Mouse (Mus musculus) skeletal muscle tissue, adult 2 months (tissue): ENCODE results near the gene Adgrd1.
A peak's percentile ranks its signal among the peaks of the same experiment; 100 is the strongest.

Source experiments
- DNase-seq: peaks from one replicate; pipeline ENCODE4 v3.0.0-alpha.2; 2012; ENCODE audit warnings: low read depth, low spot score

Adgrd1 gene

DNA sequence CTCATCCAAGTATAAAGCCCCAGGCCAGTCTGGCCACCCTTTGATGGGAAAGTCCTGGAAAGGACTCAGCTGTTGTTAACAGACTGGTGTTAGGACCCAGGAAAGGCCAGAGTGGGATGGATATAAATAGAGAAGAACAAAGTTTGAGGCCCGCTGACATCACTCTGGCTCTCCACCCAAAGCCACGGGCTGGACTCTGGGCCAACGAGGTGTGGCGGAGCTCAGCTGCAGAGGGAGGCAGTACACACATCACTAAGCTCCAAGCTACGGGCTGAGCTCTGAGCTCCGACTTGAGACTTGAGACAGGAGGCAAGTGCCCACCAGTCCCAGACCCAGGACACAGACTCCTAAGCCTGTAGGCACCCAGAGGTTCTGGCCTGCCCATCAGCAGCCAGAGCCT is at the start of gene Adgrd1:
Adgrd1 (plus strand) TSS at position 240 of the 400 bp plus-strand sequence.
- peak; percentile 75 for DNase-seq

DNA sequence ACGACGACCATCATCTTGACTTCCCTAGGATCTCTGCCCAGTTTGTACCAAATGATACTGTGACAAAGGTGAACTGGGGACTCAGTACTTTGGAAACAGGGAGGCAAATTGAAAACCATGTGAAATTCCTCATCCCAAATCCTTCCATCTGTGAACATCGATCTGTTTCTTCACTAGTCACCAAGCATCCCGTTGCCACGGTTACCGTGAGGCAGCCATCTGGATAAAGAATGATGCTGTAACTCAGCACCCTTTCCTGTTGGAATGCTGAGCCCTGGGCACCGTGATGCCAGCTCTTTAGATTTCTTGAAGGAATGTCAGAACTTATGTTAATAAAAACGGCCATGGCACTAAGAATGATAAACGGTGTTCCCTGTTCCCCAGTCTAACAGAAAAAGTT is 47.2 kb upstream of the Adgrd1 start:
- DNase-seq, result no peak

DNA sequence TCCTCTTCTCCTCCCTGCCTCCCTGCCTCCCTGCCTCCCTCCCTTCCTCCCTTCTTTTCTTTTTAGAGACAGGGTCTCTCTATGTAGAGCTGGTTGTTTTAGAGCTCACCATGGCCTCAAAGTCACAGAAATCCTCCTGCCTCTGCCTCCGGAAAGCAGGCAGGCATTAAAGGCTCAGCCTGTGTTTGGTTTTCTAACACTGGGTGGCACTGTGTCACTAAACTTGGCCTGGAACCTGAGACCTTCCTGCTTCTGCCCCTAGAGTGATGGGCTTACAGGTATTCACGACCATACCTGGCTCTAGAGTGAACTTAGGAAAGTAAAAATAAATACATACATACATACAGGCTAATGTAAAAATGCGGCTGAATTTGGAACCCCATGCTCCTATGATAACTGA is 44.6 kb upstream of the Adgrd1 start:
- no peak for DNase-seq

DNA sequence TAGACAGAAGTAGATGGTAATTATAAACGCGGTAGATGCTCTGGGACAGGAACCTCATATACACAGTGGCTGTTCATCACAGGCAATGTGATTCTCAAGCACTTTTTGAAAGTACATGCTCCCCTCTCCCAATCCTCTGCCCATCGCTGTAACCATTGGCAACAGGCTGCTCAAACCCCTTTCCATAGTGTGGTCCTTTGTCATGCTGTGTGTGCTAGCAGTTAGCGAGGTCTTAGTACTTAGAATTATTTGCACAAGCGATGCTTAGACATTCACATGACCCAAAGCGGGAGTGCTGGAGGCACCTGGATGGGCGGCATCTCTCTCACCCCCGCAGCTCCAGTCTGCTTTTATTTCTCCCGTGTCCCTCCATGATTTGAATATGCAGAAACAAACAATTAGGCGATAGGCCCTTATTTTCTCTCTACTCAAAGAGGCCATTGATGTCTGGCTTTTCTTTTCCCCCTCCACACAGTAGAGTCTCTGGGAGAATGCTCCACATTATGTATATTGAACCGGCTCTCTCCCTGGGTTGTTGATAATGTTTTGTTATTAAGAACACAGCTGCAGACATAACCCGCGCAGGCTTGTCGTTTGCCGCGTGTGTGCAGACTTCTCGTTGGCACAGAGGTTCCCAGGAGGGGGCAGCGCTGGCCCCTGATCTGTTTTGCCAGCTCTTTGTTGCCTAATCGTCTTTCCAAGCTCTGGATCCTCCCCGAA is 43.8 kb upstream of the Adgrd1 start:
- no peak for DNase-seq

DNA sequence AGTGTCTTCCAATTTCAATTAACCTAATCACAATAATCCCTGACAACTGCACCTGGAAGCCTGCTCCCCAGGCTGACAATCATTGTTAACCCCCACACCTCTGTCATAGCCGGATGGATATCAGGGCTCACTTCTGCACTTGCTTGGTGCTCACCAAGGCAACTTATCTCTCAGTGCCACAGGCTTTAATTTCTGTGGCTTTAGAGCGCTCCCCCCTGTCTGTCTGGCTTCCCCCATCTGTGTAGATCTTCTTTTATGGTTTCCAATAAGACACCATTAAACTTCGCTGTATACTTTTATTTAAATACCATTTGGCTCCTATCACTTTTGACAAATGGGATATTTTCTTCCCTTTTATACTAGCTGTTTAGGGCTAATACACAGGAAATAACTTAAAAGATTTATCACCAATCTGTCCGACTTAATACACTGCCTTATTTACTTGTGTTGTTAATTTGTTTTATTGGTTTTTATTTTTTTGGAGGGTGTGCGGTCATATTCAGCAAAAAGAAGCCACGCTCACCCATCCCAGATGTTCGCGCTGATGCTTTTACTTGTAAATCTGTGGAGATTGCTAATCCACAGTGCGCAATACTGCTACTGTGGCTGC is 41.8 kb upstream of the Adgrd1 start:
- no peak for DNase-seq

DNA sequence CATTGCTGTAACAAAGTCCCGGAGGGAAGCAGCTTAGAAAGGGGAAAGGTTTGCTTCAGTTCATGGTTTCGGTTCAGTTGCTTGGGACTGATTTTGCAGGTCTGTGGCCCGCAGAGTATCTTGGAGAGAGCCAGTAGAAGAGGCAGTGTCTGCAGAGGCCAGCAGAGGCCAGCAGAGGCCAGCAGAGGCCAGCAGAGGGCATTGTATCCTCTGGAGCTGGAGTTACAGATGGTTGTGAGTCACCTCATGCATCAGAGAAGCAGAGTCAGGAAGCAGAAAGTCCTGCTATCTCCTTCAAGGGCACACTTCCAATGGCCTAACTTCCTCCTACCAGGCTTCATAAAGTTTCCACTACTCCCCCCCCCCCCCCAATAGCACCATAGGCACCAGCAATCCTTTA is 37.4 kb upstream of the Adgrd1 start:
- no peak for DNase-seq

DNA sequence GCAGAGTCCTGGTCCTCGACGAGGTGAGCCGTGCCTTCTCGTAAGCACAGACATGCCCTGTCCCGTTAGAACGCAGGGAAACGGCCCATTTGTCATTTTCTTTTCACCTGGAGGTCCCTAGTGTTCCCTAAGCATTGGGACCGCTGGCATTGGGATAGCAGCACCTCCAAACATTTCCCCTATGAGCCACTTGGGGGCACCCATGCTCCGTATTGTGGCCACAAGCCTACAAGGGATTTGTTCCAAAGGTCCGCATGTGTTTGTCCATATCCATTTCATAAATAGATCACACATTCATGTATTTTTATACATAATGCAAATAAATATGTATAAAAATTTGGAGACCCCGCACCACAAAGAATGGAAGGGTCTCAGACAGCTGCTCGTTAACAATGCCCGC is 35.0 kb upstream of the Adgrd1 start:
- DNase-seq, result no peak

DNA sequence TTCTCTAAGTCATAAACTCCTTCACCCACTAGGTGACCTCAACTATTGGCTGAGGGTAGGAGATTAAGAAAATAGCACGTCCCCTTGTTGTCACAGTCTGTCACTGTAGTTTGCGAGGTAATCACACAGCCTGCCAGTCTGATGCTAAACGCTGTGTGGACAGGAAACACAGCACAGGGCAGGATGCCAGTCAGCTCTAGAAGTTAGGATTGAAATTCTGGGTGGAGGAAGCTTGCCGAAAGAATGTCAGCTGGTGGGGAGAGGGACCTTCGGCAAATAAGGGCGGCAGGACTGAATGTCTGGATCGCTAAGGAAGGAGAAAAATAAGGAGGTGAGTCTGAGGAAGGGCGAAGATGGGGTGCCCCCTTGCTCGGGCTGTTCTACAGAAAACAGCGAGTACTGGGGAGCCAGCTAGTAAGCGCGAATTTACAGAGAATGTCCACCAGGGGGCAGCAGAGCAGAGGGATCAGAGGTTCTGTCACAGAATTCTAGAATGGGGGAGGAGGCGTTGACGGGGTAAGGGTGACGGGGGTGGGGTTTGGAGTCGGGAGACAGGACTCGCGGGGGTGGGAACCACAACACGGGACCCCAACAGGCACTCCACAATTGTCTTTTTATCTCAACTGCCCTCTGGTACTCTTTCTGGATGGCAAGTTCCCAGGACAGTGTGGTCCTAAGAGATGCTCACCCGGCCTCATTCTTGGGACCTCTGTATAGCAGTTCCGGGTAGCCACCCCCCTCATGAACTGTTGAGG is 33.3 kb upstream of the Adgrd1 start:
- DNase-seq, result peak; percentile 54

DNA sequence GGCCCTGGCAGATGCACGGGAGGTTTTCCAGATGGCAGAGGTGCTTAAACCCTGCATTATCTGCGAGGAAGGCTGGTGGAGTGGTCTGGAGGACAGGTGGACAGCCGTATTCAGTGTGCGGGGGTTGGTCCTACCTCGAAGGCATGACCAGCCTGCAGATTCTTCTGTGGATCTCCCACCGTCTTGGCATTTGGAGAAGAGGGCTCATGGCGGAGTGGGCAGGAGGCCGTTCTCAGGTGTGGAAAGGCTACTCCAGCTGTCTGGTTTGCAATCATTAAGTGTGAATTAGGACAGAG is 32.8 kb upstream of the Adgrd1 start:
- DNase-seq, result no peak

DNA sequence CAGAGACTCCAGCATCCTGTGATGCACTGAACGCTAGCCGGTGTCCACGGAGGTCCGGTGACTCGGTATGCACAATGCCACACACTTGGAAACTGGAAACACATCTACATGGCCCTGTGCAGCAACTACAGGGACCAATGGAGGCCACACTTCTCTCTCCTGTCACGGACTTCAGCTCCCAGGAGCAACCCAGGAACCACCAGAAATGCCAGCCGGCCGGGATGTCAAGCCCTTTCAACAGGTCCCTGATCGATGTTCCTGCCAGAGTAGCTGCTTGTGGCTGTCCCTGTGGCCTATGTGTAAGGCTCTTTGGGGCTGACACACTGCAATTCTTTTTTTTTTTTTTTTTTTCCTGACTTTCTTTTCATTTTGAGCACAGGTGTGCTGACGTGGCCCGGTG is 32.4 kb upstream of the Adgrd1 start:
- no peak for DNase-seq

DNA sequence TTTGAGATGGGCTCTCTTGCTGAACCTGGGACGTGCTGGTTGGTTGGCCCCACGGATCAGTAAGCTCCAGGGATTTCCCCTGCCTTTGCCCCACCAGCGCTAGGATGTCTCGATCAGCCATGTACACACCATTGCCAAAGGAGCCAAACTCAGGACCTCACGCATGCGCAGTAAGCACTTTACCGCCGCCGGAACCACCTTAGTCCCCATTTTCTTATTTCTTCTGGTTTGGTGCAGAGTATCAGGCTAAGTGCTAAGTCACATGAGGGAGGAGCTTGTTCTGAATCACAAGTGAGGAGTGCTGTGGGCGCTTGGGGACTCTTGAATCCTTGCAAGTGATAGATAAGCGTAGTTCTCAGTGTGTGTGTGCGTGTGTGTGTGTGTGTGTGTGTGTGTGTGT is 31.2 kb upstream of the Adgrd1 start:
- no peak for DNase-seq

DNA sequence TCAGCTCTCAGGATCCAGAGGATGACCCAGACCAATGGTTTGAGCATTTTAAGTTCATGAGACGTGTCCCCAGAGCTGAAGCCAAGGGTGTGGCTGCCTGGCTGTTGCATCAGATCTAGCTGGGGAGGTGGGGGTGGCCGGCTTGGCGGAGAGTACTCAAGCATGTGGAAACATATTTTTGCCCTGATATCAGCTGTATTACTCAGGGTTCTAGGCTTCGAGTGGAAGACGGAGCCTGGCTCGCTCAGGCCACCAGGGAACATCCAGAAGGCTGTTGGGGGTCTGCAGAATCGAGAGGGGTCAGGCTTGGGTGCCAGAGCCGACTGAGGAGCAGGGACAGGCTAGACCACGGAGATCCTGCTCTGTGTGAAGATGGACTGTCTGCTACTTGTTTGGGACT is 30.6 kb upstream of the Adgrd1 start:
- DNase-seq, result peak; percentile 79

DNA sequence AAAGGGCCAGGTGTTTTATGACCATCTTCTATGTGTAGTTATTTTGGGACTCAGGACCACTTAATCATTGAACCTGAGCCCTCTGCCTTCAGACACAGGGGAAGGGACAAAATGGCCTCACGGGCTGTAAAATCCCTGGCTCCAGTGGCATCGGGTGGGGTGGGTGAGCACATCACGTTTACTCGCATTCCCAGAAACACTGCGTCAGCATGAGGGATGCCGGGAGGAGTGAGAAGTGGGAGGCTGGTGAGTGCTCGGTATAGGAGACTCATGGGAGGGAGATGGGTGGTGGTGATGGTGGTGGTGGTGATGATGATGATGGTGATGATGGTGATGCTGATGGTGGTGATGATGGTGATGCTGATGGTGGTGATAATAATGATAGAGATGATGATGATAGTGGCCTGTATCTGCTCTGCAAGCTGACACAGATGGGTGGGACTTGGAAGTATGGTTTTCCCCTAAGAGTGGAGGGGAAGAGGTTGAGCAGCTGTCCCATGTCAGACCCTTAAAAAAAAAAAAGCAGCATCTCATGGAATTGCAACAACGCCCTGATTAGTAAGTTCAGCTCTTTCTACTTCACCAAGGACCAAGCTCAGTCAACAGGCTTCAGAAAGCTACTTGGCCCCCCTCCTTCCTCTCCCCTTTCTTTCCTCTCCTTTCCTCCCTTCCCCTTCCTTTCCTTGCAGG is 29.9 kb upstream of the Adgrd1 start:
- DNase-seq, result no peak

DNA sequence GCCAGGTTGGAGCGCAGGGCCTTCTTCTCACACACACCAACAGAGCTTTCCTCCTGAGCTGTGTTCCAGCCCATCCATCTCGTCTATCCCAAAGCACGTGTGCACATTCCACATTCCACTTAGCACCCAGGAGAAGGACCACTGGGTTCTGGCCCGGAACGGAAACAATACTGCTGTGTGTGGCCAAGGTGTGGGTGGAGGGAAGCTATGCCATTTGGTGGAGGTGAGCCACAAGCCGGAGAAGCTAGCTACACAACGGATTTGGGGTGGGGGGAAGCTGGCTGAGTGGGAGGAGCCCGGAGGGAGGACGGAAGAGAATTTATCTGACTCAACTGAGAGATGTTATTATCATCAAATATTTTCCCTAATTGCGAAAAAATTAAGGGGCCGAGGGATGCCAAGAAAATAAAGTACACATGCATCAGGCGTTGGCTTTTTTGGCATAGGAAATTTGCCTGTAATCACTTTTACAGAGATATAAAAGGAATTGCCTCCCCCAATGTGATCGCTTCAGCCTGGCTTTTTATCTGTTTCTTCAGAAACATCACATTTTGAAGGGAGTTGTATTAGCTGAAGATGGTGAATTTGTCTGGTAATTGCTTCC is 29.2 kb upstream of the Adgrd1 start:
- DNase-seq, result no peak

DNA sequence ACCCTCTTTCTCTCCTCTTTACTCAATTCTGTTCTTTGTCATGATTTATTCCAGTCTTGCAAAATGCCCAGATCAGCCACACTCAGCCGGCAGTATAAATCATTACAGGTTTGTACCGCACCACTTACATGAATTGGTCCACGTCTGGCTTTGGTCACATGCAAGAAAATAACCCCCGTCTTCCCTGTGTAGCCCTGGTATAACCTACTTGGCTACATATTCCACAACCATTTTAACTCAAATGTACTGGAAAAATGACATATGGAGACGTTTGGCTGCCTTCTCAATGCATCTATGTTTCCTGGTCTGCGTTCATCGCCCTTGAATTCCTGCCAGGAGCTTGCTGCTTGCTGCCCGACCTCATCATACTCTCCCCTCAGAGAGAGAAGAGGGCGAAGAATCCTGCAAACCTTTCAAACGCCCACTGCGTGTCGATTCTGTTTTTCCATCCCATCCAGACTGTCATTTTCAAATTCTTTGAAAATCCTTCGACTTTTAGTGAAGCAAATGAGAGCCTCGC is 24.7 kb upstream of the Adgrd1 start:
- DNase-seq, result no peak

DNA sequence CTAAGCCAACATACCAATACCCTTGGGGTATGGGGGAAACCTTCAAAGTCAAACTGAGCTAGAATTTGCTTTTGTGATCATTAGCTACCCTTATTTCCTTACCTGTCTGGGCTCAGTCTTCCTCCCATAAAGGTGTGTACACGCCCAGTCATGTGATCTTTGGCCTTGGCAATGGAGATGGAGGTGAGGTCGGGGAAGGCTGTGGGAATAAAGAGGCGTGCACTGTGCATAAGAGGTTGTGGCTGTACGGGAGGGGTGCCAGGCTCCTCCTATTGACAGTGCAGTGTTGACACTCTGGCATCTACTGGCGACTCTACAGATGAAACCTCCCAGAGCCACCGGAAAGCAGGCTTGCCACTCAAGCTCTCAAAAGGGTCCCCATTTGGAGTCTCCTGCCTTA is 23.1 kb upstream of the Adgrd1 start:
- no peak for DNase-seq

DNA sequence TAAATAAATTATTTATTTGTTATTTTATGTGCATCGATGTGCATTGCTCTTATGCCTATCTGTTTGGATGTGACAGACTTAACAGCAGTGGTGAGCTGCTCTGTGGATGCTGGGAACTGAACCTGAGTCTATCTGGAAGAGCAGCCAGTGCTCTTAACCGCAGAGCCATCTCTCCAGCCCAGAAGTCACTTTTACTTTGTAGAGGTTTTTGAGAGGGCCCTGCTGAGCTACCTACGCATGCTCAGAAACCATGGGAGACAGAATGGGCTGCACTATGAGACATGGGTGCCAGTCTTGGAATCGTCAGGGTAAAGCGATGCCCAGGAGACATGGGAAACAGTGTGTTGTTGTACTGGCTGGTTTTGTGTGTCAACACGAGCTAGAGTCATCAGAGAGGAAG is 20.5 kb upstream of the Adgrd1 start:
- DNase-seq, result no peak

DNA sequence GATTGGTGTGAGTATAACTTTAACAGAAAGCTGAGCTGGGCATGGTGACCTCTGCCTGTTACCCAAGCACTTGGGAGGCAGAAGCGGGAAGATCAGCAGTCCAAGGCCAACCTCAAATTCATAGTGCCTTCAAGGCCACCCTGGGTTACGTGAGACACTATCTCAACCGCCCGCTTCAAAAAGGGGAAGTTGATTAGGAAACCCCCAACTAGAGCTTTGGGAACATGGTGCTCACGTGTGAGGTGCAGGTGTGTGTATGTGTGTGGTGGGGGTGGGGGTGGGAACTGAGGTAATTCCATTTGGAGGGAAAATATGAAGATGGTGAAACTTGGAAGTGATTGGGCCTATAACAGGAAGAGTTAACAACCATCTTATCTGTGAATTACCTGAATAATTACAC is 19.3 kb upstream of the Adgrd1 start:
- DNase-seq, result no peak

DNA sequence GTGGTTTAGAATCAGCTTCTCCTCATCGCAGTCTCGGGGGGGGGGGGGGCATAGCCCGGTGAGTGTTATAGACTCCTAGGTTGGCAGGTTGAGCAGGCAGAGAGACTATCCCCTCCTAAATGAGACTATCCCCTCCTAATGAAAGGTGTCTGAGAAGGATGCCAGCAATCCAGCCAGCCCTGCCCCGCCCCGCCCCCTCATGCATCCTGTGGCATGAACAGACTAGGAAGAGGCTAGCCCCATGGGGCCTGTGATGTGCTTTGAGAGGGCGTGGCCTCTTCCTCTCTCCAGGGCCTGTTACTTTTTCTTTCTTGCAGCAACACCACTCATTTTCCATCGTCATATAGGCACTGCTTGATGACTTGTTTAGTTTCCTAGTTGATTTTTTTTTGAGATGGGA is 15.0 kb upstream of the Adgrd1 start:
- no peak for DNase-seq

DNA sequence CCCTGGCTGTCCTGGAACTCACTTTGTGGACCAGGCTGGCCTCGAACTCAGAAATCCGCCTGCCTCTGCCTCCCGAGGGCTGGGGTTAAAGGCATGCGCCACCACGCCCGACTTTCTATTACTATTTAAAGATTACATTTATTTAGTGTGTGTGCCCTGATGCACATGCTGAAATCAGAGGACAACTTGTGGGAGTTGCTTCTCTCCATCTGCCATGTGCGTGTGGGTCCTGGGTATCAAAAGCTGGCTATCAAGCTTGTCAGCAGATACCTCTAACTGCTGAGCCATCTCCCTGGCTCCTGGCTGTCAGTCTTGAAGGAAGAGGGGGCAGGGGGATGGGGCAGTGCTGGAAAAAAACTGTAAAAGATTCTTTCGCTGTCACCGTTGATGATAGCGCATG is 11.4 kb upstream of the Adgrd1 start:
- DNase-seq, result no peak

DNA sequence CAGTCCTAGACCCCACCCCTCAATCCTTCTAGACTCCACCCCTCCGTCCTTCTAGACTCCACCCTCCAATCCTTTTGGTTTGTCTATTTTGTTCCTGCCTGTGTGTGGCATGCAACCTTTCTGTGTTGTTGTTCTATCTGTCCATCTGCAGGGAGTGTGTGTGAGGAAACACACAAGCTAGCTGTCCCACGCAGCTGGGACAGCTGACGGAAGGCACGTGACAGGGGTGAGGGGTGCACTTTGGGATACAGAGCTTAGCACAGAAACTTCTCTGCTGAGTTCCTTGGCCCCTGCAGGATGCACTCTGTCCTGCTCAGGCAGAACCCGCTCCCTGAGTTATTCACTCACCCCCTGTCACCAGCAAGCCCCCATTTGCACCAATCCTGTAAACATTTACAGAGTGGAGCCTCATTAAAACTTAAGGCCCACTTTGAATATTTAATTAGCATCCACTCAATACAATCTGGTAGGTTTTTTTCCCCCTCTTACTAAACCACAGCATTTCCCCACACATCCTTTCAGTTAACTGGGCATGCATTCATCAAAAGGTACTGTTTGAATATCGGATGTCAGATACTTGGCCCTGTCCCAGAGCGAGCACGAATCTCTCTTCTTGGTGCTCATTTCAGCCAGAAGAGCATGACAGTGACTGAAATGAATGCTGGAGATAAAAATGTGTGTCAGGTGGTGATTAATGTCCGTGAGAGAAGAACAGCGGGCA is 4.0 kb upstream of the Adgrd1 start:
- DNase-seq, result no peak
